Mouse (Mus musculus): Measurements from ENCODE around the gene Agxt. TPM values are rescaled to one million over a fixed set of nuclear protein-coding genes. Genes with fewer than 3 reads are reported as not detected.

Gene Agxt
- not detected in 2 replicates for polyA plus RNA-seq (2016; fragmentation: Nextera tagmentation; extraction: Ambion mirVana)

DNA sequence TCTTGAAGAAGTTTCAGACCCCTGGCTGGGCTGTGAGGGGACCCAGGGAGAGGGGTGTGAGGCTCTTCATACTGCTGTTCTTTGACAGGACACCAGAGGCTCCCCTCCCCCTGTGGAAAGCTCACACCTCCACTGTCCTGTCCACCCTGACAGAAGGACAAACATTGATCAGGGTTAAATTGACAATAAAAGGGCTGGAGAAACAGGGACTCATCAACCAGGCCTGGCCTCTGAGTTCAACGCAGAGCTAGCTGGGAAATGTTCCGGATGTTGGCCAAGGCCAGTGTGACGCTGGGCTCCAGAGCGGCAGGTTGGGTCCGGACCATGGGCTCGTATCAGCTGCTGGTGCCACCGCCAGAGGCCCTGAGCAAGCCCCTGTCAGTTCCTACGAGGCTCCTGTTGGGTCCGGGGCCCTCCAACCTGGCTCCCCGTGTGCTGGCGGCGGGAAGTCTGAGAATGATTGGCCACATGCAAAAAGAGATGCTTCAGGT lies at the start of gene Agxt:
Gene Agxt (plus strand): TSS at position 205 of the 491 bp plus-strand sequence.
- WGBS = 88% methylated on average over 12 of the region's 12 CpGs
- Histone ChIP-seq H3K27ac (no peak within 1 kb of the TSS), H3K9me3 (no peaks in the 10 kb centered on the region), H3K4me3 (no peak within 1 kb of the TSS), H3K36me3 (no peaks in the 10 kb centered on the region), H3K4me2 (replicated peaks) (no peak within 1 kb of the TSS), H3K4me1 (no peaks in the 10 kb centered on the region), H3K27me3 (no peaks in the 10 kb centered on the region; the same call in 1 of the 2 replicates), H3K9ac (no peak within 1 kb of the TSS)
- ATAC-seq (ENCODE audit: insufficient number of reproducible peaks, insufficient read depth, low FRiP score, low TSS enrichment) = no peak

GRCm38 (mm10) chr1:93092582-93092981 lies 42.5 kb upstream of the Agxt start:
- WGBS = 97% methylated on average over 3 of the region's 3 CpGs
- no peak overlapping the region for H3K9ac ChIP-seq
- ATAC-seq (ENCODE audit: insufficient number of reproducible peaks, insufficient read depth, low FRiP score, low TSS enrichment) = no peak
- no peaks in the 10 kb centered on the region for H3K36me3 ChIP-seq
- H3K9me3 ChIP-seq = no peaks in the 10 kb centered on the region
- no peak overlapping the region for H3K4me2 ChIP-seq (replicated peaks)
- no peaks in the 10 kb centered on the region for H3K27me3 ChIP-seq
- no peaks in the 10 kb centered on the region for H3K4me1 ChIP-seq
- H3K4me3 ChIP-seq = no peak overlapping the region
- no peak overlapping the region for H3K27ac ChIP-seq

DNA sequence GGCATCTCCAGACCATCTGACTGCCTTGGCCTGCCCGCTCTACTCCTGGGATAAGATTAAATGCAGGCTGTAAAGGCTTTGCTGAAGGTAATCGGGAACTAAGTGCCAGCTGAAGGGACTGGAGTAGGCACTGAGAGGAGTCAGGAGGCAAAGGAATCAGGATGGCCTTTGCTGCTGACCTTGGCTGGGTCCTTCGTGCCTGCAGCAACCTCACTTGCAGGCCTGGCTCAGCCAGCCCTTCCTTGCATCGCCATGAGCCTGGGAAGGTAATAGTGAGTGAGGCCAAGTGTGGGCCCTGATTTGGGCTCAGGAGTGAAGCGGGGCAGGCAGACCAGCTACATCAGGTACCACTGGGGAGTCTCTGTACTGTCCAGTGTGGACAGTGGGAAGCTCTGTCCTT lies 36.1 kb upstream of the Agxt start:
- no peak overlapping the region for H3K4me3 ChIP-seq
- H3K4me2 ChIP-seq (replicated peaks) = no peak overlapping the region
- WGBS = 80% methylated on average over 5 of the region's 5 CpGs
- H3K9ac ChIP-seq = no peak overlapping the region
- H3K9me3 ChIP-seq = no peaks in the 10 kb centered on the region
- no peak for ATAC-seq (ENCODE audit: insufficient number of reproducible peaks, insufficient read depth, low FRiP score, low TSS enrichment)
- H3K36me3 ChIP-seq = no peaks in the 10 kb centered on the region
- H3K4me1 ChIP-seq = peaks cover 12% of the 10 kb centered on the region
- H3K27ac ChIP-seq = no peak overlapping the region
- H3K27me3 ChIP-seq = peaks cover 54% of the 10 kb centered on the region

- no peak for ATAC-seq (ENCODE audit: insufficient number of reproducible peaks, insufficient read depth, low FRiP score, low TSS enrichment)
- Histone ChIP-seq H3K4me1 (peaks cover 12% of the 10 kb centered on the region), H3K9me3 (no peaks in the 10 kb centered on the region), H3K27ac (no peak overlapping the region), H3K36me3 (no peaks in the 10 kb centered on the region), H3K4me3 (peak overlapping the region; percentile 58), H3K4me2 (replicated peaks) (peak overlapping the region; percentile 94), H3K27me3 (peaks cover 54% of the 10 kb centered on the region), H3K9ac (peak overlapping the region; percentile 64; the same call in 1 of the 2 replicates)
- WGBS = 1% methylated on average over 18 of the region's 18 CpGs
Measured at GRCm38 (mm10) chr1:93100243-93100575, 34.8 kb upstream of the Agxt start.

DNA sequence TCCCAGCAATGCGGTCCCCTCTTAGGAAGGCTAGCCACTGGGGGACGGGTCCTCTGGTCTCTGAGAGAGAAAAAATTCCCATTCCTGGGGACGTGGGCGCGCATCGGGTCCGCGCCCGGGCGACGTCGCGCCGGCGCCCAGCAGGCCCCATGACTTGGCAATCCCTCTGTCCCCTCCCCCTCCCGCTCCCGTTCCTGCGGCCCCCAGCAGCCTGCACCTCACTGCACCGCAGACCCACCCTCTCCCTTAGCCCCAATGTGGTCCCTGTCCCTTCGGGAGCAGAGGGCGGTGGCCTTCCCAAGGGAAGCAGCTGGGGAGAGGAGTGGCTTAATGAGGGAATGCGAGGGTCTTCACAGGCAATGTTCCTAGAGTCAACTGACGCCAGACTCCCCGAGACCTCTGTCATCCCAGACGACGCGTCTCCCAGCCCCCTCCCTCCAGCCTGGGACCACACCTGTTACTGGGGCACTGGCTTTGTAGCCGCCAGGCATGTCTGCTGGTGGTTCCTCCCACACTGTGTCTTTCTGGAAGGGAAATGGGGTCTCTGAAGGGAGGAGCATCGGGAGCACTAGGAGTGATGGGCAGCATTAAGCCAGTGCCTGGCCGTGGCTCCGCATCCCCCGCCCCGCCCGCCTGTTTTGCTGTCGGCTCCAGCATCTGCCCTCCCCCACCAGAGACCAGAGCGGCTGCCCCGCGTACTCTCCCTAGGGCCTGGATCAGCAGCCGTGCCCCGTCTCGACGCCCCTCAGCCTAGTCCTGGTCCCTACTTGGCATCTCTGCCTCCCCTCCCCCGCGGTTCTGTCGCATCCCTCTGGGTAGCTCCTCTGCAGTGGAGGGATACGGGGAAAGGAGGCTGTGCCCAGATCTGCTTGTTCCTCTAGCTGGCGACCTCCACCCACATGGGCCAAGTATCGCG lies 34.2 kb upstream of the Agxt start:
- H3K4me3 ChIP-seq = peak overlapping the region; percentile 58
- no peaks in the 10 kb centered on the region for H3K36me3 ChIP-seq
- H3K4me2 ChIP-seq (replicated peaks) = peak overlapping the region; percentile 94
- H3K4me1 ChIP-seq = peaks cover 12% of the 10 kb centered on the region
- peak; percentile 53 for ATAC-seq (ENCODE audit: insufficient number of reproducible peaks, insufficient read depth, low FRiP score, low TSS enrichment)
- WGBS = 1% methylated on average over 49 of the region's 49 CpGs
- peak overlapping the region; percentile 64 for H3K9ac ChIP-seq
- H3K27me3 ChIP-seq = peaks cover 54% of the 10 kb centered on the region
- H3K27ac ChIP-seq = no peak overlapping the region
- no peaks in the 10 kb centered on the region for H3K9me3 ChIP-seq

GRCm38 (mm10) chr1:93101571-93102061 lies 33.4 kb upstream of the Agxt start, which contains the start of gene Kif1a:
Gene Kif1a (minus strand): TSS chr1:93101951.
- Histone ChIP-seq H3K27ac (no peak within 1 kb of the TSS), H3K27me3 (peaks cover 54% of the 10 kb centered on the region)
- under 1% methylated on average over 37 of the region's 39 CpGs for WGBS

GRCm38 (mm10) chr1:93102700-93103099 lies 32.3 kb upstream of the Agxt start:
- Histone ChIP-seq H3K9me3 (no peaks in the 10 kb centered on the region), H3K9ac (no peak overlapping the region), H3K36me3 (no peaks in the 10 kb centered on the region), H3K27ac (no peak overlapping the region), H3K27me3 (peaks cover 54% of the 10 kb centered on the region), H3K4me1 (peaks cover 12% of the 10 kb centered on the region), H3K4me2 (replicated peaks) (no peak overlapping the region), H3K4me3 (no peak overlapping the region)
- 59% methylated on average over 7 of the region's 7 CpGs for WGBS
- ATAC-seq (ENCODE audit: insufficient number of reproducible peaks, insufficient read depth, low FRiP score, low TSS enrichment) = no peak

More at GRCm38 (mm10) chr1:93101571-93102061, 33.4 kb upstream of the Agxt start, which contains the start of gene Kif1a:
- Histone ChIP-seq H3K4me1 (peaks cover 12% of the 10 kb centered on the region), H3K4me2 (replicated peaks) (peak within 1 kb of the TSS; percentile 94), H3K9me3 (no peaks in the 10 kb centered on the region), H3K36me3 (no peaks in the 10 kb centered on the region), H3K9ac (peak within 1 kb of the TSS; percentile 64), H3K4me3 (peak within 1 kb of the TSS; percentile 58)
- peak; percentile 76 for ATAC-seq (ENCODE audit: insufficient number of reproducible peaks, insufficient read depth, low FRiP score, low TSS enrichment)

DNA sequence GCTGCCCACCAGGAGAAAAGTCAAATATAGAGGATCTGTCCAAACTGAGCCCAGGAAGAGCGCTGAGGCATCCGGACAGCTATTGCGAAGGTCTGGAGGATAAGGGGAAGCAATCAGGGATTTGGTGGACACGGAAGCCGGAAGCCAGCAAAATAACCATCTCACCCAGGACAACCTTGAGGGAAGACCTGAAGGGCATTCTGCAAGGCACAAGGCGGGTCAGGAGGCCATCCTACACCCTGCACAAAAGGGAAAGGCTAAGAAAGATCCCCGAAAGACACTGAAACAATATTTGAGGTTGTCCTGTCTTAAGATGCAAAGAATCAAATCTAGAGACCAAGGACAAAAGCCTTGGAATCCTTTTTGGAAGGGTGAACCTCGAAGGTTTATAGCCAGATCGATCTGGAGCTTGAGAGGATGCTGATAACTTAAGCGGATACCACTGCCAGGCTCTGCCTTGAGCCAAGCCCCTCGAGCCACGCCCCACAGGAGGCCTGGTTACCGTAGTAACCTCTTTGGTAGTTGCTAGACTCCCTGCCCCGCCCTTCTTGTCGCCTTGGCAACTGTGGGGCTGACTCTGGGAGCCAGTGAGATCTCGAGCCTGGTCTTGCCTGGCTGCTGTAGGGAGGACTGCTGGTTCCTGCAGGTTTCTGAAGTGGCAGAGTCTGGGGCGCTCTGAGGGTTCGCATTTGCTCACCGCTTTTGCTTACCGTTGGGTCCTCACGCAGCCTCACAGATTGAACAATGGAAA lies 20.2 kb upstream of the Agxt start:
- H3K27ac ChIP-seq = no peak overlapping the region
- 26% methylated on average over 21 of the region's 21 CpGs for WGBS

GRCm38 (mm10) chr1:93115471-93115870 lies 19.6 kb upstream of the Agxt start:
- no peaks in the 10 kb centered on the region for H3K36me3 ChIP-seq
- H3K9ac ChIP-seq = peak overlapping the region; percentile 33; the same call in 1 of the 2 replicates
- WGBS = 24% methylated on average over 12 of the region's 13 CpGs
- 0 out of 2 replicates have a peak, but pooled peaks have one; percentile 65 for ATAC-seq (ENCODE audit: insufficient number of reproducible peaks, insufficient read depth, low FRiP score, low TSS enrichment)
- no peak overlapping the region for H3K27ac ChIP-seq
- H3K4me3 ChIP-seq = peak overlapping the region; percentile 29
- H3K4me2 ChIP-seq (replicated peaks) = peak overlapping the region; percentile 62
- no peaks in the 10 kb centered on the region for H3K9me3 ChIP-seq
- H3K4me1 ChIP-seq = 0 out of 2 replicates have a peak, but pooled peaks cover 4% of the 10 kb centered on the region
- H3K27me3 ChIP-seq = 0 out of 2 replicates have a peak, but pooled peaks cover 2% of the 10 kb centered on the region

More for the DNA sequence above, 20.2 kb upstream of the Agxt start:
- no peaks in the 10 kb centered on the region for H3K9me3 ChIP-seq
- ATAC-seq (ENCODE audit: insufficient number of reproducible peaks, insufficient read depth, low FRiP score, low TSS enrichment) = peak; percentile 100
- H3K4me1 ChIP-seq = 0 out of 2 replicates have a peak, but pooled peaks cover 4% of the 10 kb centered on the region
- H3K36me3 ChIP-seq = no peaks in the 10 kb centered on the region
- peak overlapping the region; percentile 33; the same call in 1 of the 2 replicates for H3K9ac ChIP-seq
- 0 out of 2 replicates have a peak, but pooled peaks cover 2% of the 10 kb centered on the region for H3K27me3 ChIP-seq
- H3K4me3 ChIP-seq = peak overlapping the region; percentile 29
- peak overlapping the region; percentile 62 for H3K4me2 ChIP-seq (replicated peaks)

DNA sequence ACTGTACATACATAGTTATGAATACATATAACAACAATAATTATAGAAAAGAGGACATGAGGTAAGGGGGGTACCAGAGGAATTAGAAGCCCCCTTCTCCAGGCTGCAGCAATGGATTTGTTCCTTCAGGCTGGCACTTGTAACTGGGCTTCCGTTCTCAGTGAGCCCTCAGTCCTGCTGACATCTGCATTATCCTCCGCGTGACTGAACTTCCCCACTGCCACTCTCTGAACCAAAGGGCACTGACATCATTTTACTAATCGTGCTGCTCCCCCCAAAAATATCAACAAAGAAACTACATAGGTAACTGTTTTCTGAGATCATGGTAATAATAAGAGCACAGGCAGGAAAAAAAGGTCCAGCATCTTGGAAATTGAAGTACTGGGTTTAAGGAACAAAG lies 16.2 kb upstream of the Agxt start:
- no peaks in the 10 kb centered on the region for H3K36me3 ChIP-seq
- no peak overlapping the region for H3K27ac ChIP-seq
- ATAC-seq (ENCODE audit: insufficient number of reproducible peaks, insufficient read depth, low FRiP score, low TSS enrichment) = no peak
- H3K4me1 ChIP-seq = 0 out of 2 replicates have a peak, but pooled peaks cover 4% of the 10 kb centered on the region
- no peak overlapping the region for H3K9ac ChIP-seq
- H3K4me3 ChIP-seq = no peak overlapping the region
- 28% methylated on average over 4 of the region's 4 CpGs for WGBS
- no peaks in the 10 kb centered on the region for H3K9me3 ChIP-seq
- H3K4me2 ChIP-seq (replicated peaks) = no peak overlapping the region
- H3K27me3 ChIP-seq = 0 out of 2 replicates have a peak, but pooled peaks cover 2% of the 10 kb centered on the region

GRCm38 (mm10) chr1:93123179-93123854 lies 11.7 kb upstream of the Agxt start:
- Histone ChIP-seq H3K27ac (peak overlapping the region; percentile 68; the same call in 1 of the 2 replicates), H3K27me3 (no peaks in the 10 kb centered on the region), H3K9ac (no peak overlapping the region), H3K36me3 (no peaks in the 10 kb centered on the region), H3K9me3 (no peaks in the 10 kb centered on the region), H3K4me1 (no peaks in the 10 kb centered on the region), H3K4me3 (no peak overlapping the region), H3K4me2 (replicated peaks) (no peak overlapping the region)
- no peak for ATAC-seq (ENCODE audit: insufficient number of reproducible peaks, insufficient read depth, low FRiP score, low TSS enrichment)
- 67% methylated on average over 11 of the region's 11 CpGs for whole genome bisulfite sequencing

All from embryonic facial prominence, embryonic 12.5 days (tissue).